Mouse (Mus musculus): ENCODE data around the gene Pcdh9. TPM values are rescaled to one million over a fixed set of nuclear protein-coding genes. Genes with fewer than 3 reads are reported as not detected.
A peak's percentile ranks its signal among the peaks of the same experiment; 100 is the strongest.

Pcdh9 gene
- polyA plus RNA-seq, 1 experiment from 2014 or later = 33.7 TPM

- Histone ChIP-seq H3K36me3 (ENCODE audit: control insufficient read depth, insufficient read depth, low read length) (no peaks in the 10 kb centered on the region), H3K9me3 (ENCODE audit: control insufficient read depth, low read length) (peaks cover 10% of the 10 kb centered on the region; the same call in 1 of the 2 replicates), H3K27me3 (replicated peaks; ENCODE audit: control insufficient read depth, insufficient read depth, low read length) (no peaks in the 10 kb centered on the region), H3K4me3 (ENCODE audit: low read depth, low read length) (no peak overlapping the region), H3K4me2 (ENCODE audit: low read depth, low read length) (no peak overlapping the region), H3K9ac (ENCODE audit: low read depth, low read length) (no peak overlapping the region), H3K27ac (replicated peaks; ENCODE audit: low read depth, low read length) (no peak overlapping the region), H3K4me1 (ENCODE audit: control insufficient read depth, insufficient read depth, low read length) (no peaks in the 10 kb centered on the region)
- ATAC-seq (ENCODE audit: low read depth) (no peak), DNase-seq (ENCODE audit: low spot score) (peak; percentile 65)
- 35% methylated on average over 1 of the region's 1 CpGs for WGBS
Observed at GRCm38 (mm10) chr14:93684641-93685040, 205.8 kb downstream of the Pcdh9 start.

- no peak for ATAC-seq (ENCODE audit: low read depth)
Observed at GRCm38 (mm10) chr14:93675273-93676068, 215.0 kb downstream of the Pcdh9 start.

GRCm38 (mm10) chr14:93653986-93654757, 236.3 kb downstream of the Pcdh9 start:
- no peaks in the 10 kb centered on the region for H3K27me3 ChIP-seq (replicated peaks; ENCODE audit: control insufficient read depth, insufficient read depth, low read length)
- H3K27ac ChIP-seq (replicated peaks; ENCODE audit: low read depth, low read length) = no peak overlapping the region
- no peak overlapping the region for H3K4me3 ChIP-seq (ENCODE audit: low read depth, low read length)
- ATAC-seq (ENCODE audit: low read depth) = no peak
- H3K4me1 ChIP-seq (ENCODE audit: control insufficient read depth, insufficient read depth, low read length) = no peaks in the 10 kb centered on the region
- DNase-seq (ENCODE audit: low spot score) = no peak
- no peak overlapping the region for H3K9ac ChIP-seq (ENCODE audit: low read depth, low read length)
- WGBS = 68% methylated on average over 9 of the region's 9 CpGs
- H3K9me3 ChIP-seq (ENCODE audit: control insufficient read depth, low read length) = no peaks in the 10 kb centered on the region
- no peaks in the 10 kb centered on the region for H3K36me3 ChIP-seq (ENCODE audit: control insufficient read depth, insufficient read depth, low read length)
- H3K4me2 ChIP-seq (ENCODE audit: low read depth, low read length) = no peak overlapping the region

More at GRCm38 (mm10) chr14:93675273-93676068, 215.0 kb downstream of the Pcdh9 start:
- DNase-seq (ENCODE audit: low spot score) = no peak
- Histone ChIP-seq H3K9ac (ENCODE audit: low read depth, low read length) (no peak overlapping the region), H3K27me3 (replicated peaks; ENCODE audit: control insufficient read depth, insufficient read depth, low read length) (no peaks in the 10 kb centered on the region), H3K9me3 (ENCODE audit: control insufficient read depth, low read length) (peaks cover 11% of the 10 kb centered on the region), H3K4me3 (ENCODE audit: low read depth, low read length) (no peak overlapping the region), H3K27ac (replicated peaks; ENCODE audit: low read depth, low read length) (no peak overlapping the region), H3K4me1 (ENCODE audit: control insufficient read depth, insufficient read depth, low read length) (no peaks in the 10 kb centered on the region), H3K36me3 (ENCODE audit: control insufficient read depth, insufficient read depth, low read length) (no peaks in the 10 kb centered on the region), H3K4me2 (ENCODE audit: low read depth, low read length) (no peak overlapping the region)
- 88% methylated on average over 5 of the region's 5 CpGs for WGBS

GRCm38 (mm10) chr14:93627241-93627640, 263.2 kb downstream of the Pcdh9 start:
- no peak for DNase-seq (ENCODE audit: low spot score)

GRCm38 (mm10) chr14:93624144-93624543, 266.3 kb downstream of the Pcdh9 start:
- H3K9me3 ChIP-seq (ENCODE audit: control insufficient read depth, low read length) = no peaks in the 10 kb centered on the region
- no peak overlapping the region for H3K27ac ChIP-seq (replicated peaks; ENCODE audit: low read depth, low read length)
- H3K27me3 ChIP-seq (replicated peaks; ENCODE audit: control insufficient read depth, insufficient read depth, low read length) = no peaks in the 10 kb centered on the region
- ATAC-seq (ENCODE audit: low read depth) (no peak), DNase-seq (ENCODE audit: low spot score) (no peak)
- no peak overlapping the region for H3K4me2 ChIP-seq (ENCODE audit: low read depth, low read length)
- no peaks in the 10 kb centered on the region for H3K36me3 ChIP-seq (ENCODE audit: control insufficient read depth, insufficient read depth, low read length)
- 78% methylated on average over 1 of the region's 1 CpGs for WGBS
- H3K4me1 ChIP-seq (ENCODE audit: control insufficient read depth, insufficient read depth, low read length) = no peaks in the 10 kb centered on the region
- no peak overlapping the region for H3K4me3 ChIP-seq (ENCODE audit: low read depth, low read length)
- H3K9ac ChIP-seq (ENCODE audit: low read depth, low read length) = no peak overlapping the region

More at GRCm38 (mm10) chr14:93627241-93627640, 263.2 kb downstream of the Pcdh9 start:
- Histone ChIP-seq H3K9me3 (ENCODE audit: control insufficient read depth, low read length) (no peaks in the 10 kb centered on the region), H3K4me1 (ENCODE audit: control insufficient read depth, insufficient read depth, low read length) (no peaks in the 10 kb centered on the region), H3K4me2 (ENCODE audit: low read depth, low read length) (no peak overlapping the region), H3K4me3 (ENCODE audit: low read depth, low read length) (no peak overlapping the region), H3K27ac (replicated peaks; ENCODE audit: low read depth, low read length) (no peak overlapping the region), H3K36me3 (ENCODE audit: control insufficient read depth, insufficient read depth, low read length) (no peaks in the 10 kb centered on the region), H3K9ac (ENCODE audit: low read depth, low read length) (no peak overlapping the region), H3K27me3 (replicated peaks; ENCODE audit: control insufficient read depth, insufficient read depth, low read length) (no peaks in the 10 kb centered on the region)
- 84% methylated on average over 2 of the region's 2 CpGs for WGBS
- ATAC-seq (ENCODE audit: low read depth) = no peak

GRCm38 (mm10) chr14:93621211-93621610, 269.3 kb downstream of the Pcdh9 start:
- no peak overlapping the region for H3K9ac ChIP-seq (ENCODE audit: low read depth, low read length)
- no peaks in the 10 kb centered on the region for H3K9me3 ChIP-seq (ENCODE audit: control insufficient read depth, low read length)
- H3K36me3 ChIP-seq (ENCODE audit: control insufficient read depth, insufficient read depth, low read length) = no peaks in the 10 kb centered on the region
- H3K4me1 ChIP-seq (ENCODE audit: control insufficient read depth, insufficient read depth, low read length) = no peaks in the 10 kb centered on the region
- DNase-seq (ENCODE audit: low spot score) (peak; percentile 4), ATAC-seq (ENCODE audit: low read depth) (no peak)
- H3K4me3 ChIP-seq (ENCODE audit: low read depth, low read length) = no peak overlapping the region
- no peaks in the 10 kb centered on the region for H3K27me3 ChIP-seq (replicated peaks; ENCODE audit: control insufficient read depth, insufficient read depth, low read length)
- H3K4me2 ChIP-seq (ENCODE audit: low read depth, low read length) = no peak overlapping the region
- H3K27ac ChIP-seq (replicated peaks; ENCODE audit: low read depth, low read length) = no peak overlapping the region
- WGBS = 49% methylated on average over 9 of the region's 9 CpGs

- Histone ChIP-seq H3K27ac (replicated peaks; ENCODE audit: low read depth, low read length) (no peak overlapping the region), H3K36me3 (ENCODE audit: control insufficient read depth, insufficient read depth, low read length) (no peaks in the 10 kb centered on the region), H3K9me3 (ENCODE audit: control insufficient read depth, low read length) (no peaks in the 10 kb centered on the region), H3K27me3 (replicated peaks; ENCODE audit: control insufficient read depth, insufficient read depth, low read length) (no peaks in the 10 kb centered on the region), H3K4me3 (ENCODE audit: low read depth, low read length) (no peak overlapping the region), H3K9ac (ENCODE audit: low read depth, low read length) (no peak overlapping the region), H3K4me1 (ENCODE audit: control insufficient read depth, insufficient read depth, low read length) (no peaks in the 10 kb centered on the region), H3K4me2 (ENCODE audit: low read depth, low read length) (no peak overlapping the region)
- 87% methylated on average over 3 of the region's 3 CpGs for WGBS
- DNase-seq (ENCODE audit: low spot score) (no peak), ATAC-seq (ENCODE audit: low read depth) (no peak)
Observed at GRCm38 (mm10) chr14:93607546-93607945, 282.9 kb downstream of the Pcdh9 start.

GRCm38 (mm10) chr14:93599997-93600396, 290.5 kb downstream of the Pcdh9 start:
- Histone ChIP-seq H3K36me3 (ENCODE audit: control insufficient read depth, insufficient read depth, low read length) (no peaks in the 10 kb centered on the region), H3K9ac (ENCODE audit: low read depth, low read length) (no peak overlapping the region), H3K27ac (replicated peaks; ENCODE audit: low read depth, low read length) (no peak overlapping the region), H3K4me1 (ENCODE audit: control insufficient read depth, insufficient read depth, low read length) (no peaks in the 10 kb centered on the region), H3K27me3 (replicated peaks; ENCODE audit: control insufficient read depth, insufficient read depth, low read length) (no peaks in the 10 kb centered on the region), H3K9me3 (ENCODE audit: control insufficient read depth, low read length) (no peaks in the 10 kb centered on the region), H3K4me2 (ENCODE audit: low read depth, low read length) (no peak overlapping the region), H3K4me3 (ENCODE audit: low read depth, low read length) (no peak overlapping the region)
- 57% methylated on average over 4 of the region's 4 CpGs for WGBS
- no peak for ATAC-seq (ENCODE audit: low read depth)
- no peak for DNase-seq (ENCODE audit: low spot score)

Data from embryonic facial prominence, embryonic 14.5 days (tissue).